Mouse (Mus musculus): Measurements from ENCODE around the gene Gm20538. TPM values are rescaled to one million over a fixed set of nuclear protein-coding genes. Genes with fewer than 3 reads are reported as not detected.

The Gm20538 gene
- polyA plus RNA-seq (2012; rRNA removed), result not detected in 2 replicates

DNA sequence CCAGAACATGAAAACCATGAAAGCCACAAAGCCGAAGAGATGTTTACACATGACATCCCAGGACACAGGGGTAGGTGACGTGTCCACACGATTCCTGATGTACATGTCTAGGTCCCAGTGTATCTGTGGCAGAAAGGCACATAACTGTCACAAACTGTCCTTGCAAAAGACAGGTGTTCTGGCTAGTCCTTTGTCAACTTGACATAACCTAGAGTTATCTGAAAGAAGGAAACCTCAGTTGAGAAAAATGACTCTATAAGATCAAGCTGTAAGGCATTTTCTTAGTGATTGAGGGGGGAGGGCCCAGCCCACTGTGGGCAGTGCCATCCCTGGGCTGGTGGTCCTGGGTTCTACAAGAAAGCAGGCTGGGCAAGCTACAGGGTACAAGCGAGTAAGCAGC lies at the start of gene Gm20538:
Gene Gm20538 (minus strand): TSS at position 101 of the 400 bp plus-strand sequence.
- no peaks in the 10 kb centered on the region for H3K4me1 ChIP-seq (ENCODE audit: control insufficient read depth, insufficient read depth, low read length)
- DNase-seq, result no peak
- TF ChIP-seq CTCF (IDR thresholded peaks at IDR 0.05; ENCODE audit: insufficient read depth, low read length), result no peak
- no peak for TF ChIP-seq POLR2A (IDR thresholded peaks at IDR 0.05; ENCODE audit: borderline replicate concordance, extremely low read depth, low read depth, low read length)
- H3K4me3 ChIP-seq (replicated peaks; ENCODE audit: extremely low read depth, low read depth, low read length), result no peak within 1 kb of the TSS
- 95% methylated on average over 4 of the region's 4 CpGs for WGBS

DNA sequence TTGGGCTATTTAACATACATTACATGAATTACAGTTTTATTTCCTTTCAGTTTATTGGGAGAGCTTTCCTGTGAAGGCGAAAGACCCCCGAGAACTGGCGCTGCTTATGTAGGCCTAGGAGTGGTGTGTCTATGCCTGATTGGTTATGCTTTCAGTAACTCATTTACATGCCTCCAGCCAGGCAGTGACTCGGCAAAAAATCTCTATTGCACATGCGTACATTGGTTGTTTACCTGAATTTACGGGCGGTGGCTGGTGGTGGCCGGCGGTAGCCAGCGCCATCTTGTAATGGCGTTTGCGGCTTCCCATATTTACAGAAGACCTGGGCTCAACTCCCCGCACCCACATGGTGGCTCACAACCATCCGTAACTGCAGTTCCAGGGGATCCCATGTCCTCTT lies 41.5 kb upstream of the Gm20538 start:
- Histone ChIP-seq H3K4me1 (ENCODE audit: control insufficient read depth, insufficient read depth, low read length) (no peaks in the 10 kb centered on the region), H3K4me3 (replicated peaks; ENCODE audit: extremely low read depth, low read depth, low read length) (no peak overlapping the region)
- DNase-seq, result no peak
- TF ChIP-seq CTCF (IDR thresholded peaks at IDR 0.05; ENCODE audit: insufficient read depth, low read length) (no peak), POLR2A (IDR thresholded peaks at IDR 0.05; ENCODE audit: borderline replicate concordance, extremely low read depth, low read depth, low read length) (no peak)
- 96% methylated on average over 14 of the region's 14 CpGs for WGBS

DNA sequence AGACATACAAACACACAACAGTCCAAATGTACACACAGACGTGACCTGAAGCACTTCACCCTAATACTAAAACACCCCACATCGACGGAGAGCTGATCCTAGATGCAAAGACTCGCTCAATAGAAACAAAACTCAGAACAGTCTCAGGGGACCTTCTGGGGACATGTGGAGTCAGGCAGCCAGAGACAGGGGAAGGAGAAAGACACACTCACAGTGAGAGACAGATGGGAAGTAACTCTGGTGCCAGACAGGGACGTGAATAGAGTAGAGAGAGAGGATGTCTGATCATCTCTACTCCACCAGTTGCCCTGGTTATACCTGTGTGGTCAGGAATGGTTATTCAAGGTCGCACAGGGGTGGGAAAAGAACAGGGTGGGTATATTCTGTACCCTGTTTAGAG lies 39.0 kb upstream of the Gm20538 start:
- 63% methylated on average over 6 of the region's 6 CpGs for WGBS
- DNase-seq, result no peak
- Histone ChIP-seq H3K4me1 (ENCODE audit: control insufficient read depth, insufficient read depth, low read length) (no peaks in the 10 kb centered on the region), H3K4me3 (replicated peaks; ENCODE audit: extremely low read depth, low read depth, low read length) (no peak overlapping the region)
- TF ChIP-seq CTCF (IDR thresholded peaks at IDR 0.05; ENCODE audit: insufficient read depth, low read length) (no peak), POLR2A (IDR thresholded peaks at IDR 0.05; ENCODE audit: borderline replicate concordance, extremely low read depth, low read depth, low read length) (no peak)

DNA sequence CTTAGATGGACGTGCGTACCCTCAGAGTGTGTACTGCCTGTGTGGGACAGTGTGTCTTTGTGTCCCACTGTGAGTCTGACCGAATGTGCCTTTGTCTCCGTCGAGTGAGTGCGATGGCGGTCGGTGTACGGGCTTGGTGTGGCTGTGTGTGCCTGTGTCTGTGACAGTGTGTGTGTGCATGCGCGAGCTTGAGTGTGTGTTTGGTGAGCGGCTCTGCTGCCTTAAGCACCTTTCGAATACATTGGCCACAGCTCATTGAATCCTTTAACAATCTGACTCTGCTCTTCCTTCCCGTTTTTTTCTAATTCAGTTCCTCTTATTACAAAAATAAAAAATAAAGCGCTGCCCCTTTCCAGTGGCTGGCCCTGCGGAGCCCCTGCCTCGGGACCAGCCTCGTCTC lies 38.4 kb upstream of the Gm20538 start:
- DNase-seq, result no peak
- Histone ChIP-seq H3K4me1 (ENCODE audit: control insufficient read depth, insufficient read depth, low read length) (no peaks in the 10 kb centered on the region), H3K4me3 (replicated peaks; ENCODE audit: extremely low read depth, low read depth, low read length) (no peak overlapping the region)
- 73% methylated on average over 18 of the region's 18 CpGs for WGBS
- TF ChIP-seq POLR2A (IDR thresholded peaks at IDR 0.05; ENCODE audit: borderline replicate concordance, extremely low read depth, low read depth, low read length) (no peak), CTCF (IDR thresholded peaks at IDR 0.05; ENCODE audit: insufficient read depth, low read length) (no peak)

DNA sequence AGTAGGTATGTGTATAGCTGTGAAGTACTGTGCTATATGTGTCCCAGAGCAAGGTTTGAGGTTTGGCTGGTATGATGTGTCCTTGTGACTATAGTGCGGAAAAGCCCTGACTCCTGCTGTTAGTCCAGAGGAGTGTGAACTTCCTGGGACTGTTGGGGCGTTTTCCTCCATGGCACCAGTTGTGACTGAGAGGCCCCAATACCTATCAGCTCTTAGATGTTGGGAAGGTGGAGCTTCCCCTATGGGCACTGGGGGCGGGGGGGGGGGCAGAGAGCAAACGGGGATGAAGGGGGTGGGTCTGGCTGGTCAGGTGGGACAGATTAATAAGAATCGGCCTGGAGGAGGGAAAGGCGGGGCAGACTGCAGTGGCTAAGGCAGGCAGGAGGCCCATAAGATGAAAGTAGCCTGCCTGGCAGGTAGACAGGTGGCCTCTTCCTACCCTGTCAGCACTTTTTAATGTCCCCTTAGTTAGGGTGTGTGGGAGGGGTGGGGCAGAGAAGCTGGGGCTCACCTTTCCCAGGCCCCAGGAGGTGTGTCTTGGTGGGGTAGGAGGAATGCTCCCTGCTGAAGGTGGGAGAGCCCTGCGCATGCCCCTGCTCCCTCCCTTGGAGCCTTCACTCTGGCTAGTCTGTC lies 37.1 kb upstream of the Gm20538 start:
- DNase-seq, result no peak
- 44% methylated on average over 7 of the region's 7 CpGs for WGBS
- Histone ChIP-seq H3K4me1 (ENCODE audit: control insufficient read depth, insufficient read depth, low read length) (no peaks in the 10 kb centered on the region), H3K4me3 (replicated peaks; ENCODE audit: extremely low read depth, low read depth, low read length) (no peak overlapping the region)
- TF ChIP-seq CTCF (IDR thresholded peaks at IDR 0.05; ENCODE audit: insufficient read depth, low read length) (no peak), POLR2A (IDR thresholded peaks at IDR 0.05; ENCODE audit: borderline replicate concordance, extremely low read depth, low read depth, low read length) (no peak)

DNA sequence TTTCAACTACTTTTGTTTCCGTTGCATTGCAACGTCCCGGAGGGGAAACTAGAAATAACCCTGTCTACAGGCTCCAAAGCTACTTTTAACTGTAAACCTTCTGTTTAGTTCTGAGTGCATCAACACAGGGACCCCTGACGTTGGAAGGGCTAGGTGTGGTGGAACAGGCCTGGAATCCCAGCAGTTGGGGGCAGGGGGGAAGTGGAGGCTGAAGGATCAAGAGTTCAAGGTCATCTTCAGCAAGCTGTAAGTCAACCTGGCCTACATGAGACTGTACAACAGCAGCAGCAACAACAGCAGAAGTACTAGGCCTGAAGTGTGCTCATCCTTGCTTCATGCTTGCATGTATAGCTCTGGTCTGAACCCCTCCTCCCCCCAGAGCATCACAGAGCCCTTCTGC lies 35.4 kb upstream of the Gm20538 start:
- H3K4me1 ChIP-seq (ENCODE audit: control insufficient read depth, insufficient read depth, low read length), result no peaks in the 10 kb centered on the region
- TF ChIP-seq POLR2A (IDR thresholded peaks at IDR 0.05; ENCODE audit: borderline replicate concordance, extremely low read depth, low read depth, low read length) (no peak), CTCF (IDR thresholded peaks at IDR 0.05; ENCODE audit: insufficient read depth, low read length) (no peak)
- H3K4me3 ChIP-seq (replicated peaks; ENCODE audit: extremely low read depth, low read depth, low read length), result no peak overlapping the region
- no peak for DNase-seq
- 40% methylated on average over 4 of the region's 4 CpGs for WGBS

DNA sequence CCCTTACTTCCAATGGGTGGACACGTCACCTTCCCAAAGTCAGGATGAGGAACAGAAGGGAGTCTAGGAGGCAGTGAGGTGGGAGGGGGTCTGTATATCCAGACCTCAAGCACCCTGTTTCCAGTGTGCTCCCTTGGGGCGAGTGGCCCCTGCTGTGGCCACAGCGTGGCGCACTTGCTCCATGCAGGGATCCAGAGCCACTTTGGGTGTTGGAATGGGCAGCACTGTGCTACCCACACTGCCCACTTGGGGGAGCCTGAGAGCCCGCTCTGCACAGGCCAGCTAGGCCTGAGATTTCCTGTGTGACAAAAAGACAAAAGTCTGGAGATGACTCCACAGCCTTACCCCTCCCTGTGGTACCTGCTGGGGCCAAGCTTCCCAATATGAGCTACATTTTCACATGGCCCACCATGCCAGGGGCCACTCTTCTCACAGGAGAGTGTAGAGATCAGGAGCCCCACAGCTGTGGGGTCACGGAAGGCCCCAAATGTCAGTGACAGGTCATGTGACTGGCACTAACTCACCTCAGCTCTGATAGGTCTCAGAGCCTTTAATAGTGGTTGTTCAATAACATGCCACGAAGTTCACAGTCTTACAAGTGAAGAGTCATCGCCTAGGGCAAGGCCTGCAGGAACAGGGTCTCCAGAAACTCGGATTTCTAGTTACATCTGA lies 30.1 kb upstream of the Gm20538 start:
- DNase-seq, result peak; percentile 88
- TF ChIP-seq CTCF (IDR thresholded peaks at IDR 0.05; ENCODE audit: insufficient read depth, low read length) (peak; percentile 98), POLR2A (IDR thresholded peaks at IDR 0.05; ENCODE audit: borderline replicate concordance, extremely low read depth, low read depth, low read length) (no peak)
- WGBS, result 37% methylated on average over 9 of the region's 9 CpGs
- Histone ChIP-seq H3K4me1 (ENCODE audit: control insufficient read depth, insufficient read depth, low read length) (no peaks in the 10 kb centered on the region), H3K4me3 (replicated peaks; ENCODE audit: extremely low read depth, low read depth, low read length) (no peak overlapping the region)

DNA sequence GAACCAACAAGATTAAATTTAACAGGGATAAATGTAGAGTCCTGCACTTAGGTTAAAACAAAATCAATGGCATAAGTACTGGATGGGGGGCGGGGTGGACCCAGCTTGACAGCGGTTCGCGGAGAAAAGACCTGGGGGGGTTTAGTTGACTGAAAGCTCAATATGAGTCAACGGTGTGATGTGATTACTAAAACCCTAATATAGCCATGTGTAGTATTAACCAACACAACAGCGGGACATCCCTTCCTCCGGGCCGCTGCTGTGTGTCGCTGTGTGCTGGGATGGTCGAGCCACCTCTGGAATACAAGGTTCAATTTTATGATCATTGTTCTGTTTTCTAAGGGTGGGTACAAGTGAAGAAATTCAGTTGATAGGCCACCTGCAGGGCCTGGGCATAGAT lies 29.5 kb upstream of the Gm20538 start:
- no peak for DNase-seq
- Histone ChIP-seq H3K4me3 (replicated peaks; ENCODE audit: extremely low read depth, low read depth, low read length) (no peak overlapping the region), H3K4me1 (ENCODE audit: control insufficient read depth, insufficient read depth, low read length) (no peaks in the 10 kb centered on the region)
- TF ChIP-seq CTCF (IDR thresholded peaks at IDR 0.05; ENCODE audit: insufficient read depth, low read length) (no peak), POLR2A (IDR thresholded peaks at IDR 0.05; ENCODE audit: borderline replicate concordance, extremely low read depth, low read depth, low read length) (no peak)
- WGBS, result 80% methylated on average over 10 of the region's 10 CpGs

DNA sequence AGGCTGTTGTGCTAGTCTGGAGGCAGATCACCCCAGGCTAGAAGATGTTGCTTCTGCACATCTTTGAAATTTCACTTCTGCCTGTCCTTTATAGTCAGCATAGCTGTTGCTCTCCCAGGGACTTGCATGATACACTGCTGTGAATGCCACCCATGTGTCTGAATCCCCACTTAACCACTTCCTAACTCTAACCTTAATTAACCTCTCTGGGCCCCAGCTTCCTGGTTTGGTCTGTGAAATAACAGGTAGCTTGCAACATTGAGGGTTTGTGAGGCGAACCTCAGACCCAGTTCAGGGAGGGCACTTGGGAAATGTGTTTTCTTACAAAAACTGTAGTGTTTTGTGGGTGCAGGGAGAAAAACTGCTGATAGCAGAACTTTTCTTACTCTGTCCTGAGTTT lies 25.4 kb upstream of the Gm20538 start:
- TF ChIP-seq CTCF (IDR thresholded peaks at IDR 0.05; ENCODE audit: insufficient read depth, low read length), result no peak
- no peak for TF ChIP-seq POLR2A (IDR thresholded peaks at IDR 0.05; ENCODE audit: borderline replicate concordance, extremely low read depth, low read depth, low read length)
- no peak overlapping the region for H3K4me3 ChIP-seq (replicated peaks; ENCODE audit: extremely low read depth, low read depth, low read length)
- no peak for DNase-seq
- no peaks in the 10 kb centered on the region for H3K4me1 ChIP-seq (ENCODE audit: control insufficient read depth, insufficient read depth, low read length)
- WGBS, result 61% methylated on average over 1 of the region's 1 CpGs

DNA sequence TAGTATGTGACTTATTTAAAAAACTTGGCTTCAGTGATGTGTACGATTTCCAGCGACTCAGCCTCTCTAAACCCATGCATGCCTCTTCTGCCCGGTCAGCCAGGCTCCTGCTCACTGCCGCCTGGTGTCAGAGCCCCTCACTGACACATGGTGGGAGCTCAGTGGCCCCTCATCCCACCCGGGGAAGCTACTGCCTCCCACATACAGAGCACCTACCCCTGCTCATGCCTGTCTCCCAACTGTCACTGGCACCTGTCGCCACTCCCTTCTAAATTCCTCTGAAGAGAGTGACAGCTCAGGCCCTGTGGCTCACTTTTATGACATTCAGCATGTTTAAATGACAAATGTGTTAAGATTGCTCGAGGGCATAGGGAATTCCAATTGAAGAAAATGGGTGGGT lies 23.6 kb upstream of the Gm20538 start:
- no peak for DNase-seq
- WGBS, result 65% methylated on average over 7 of the region's 7 CpGs
- TF ChIP-seq CTCF (IDR thresholded peaks at IDR 0.05; ENCODE audit: insufficient read depth, low read length) (no peak), POLR2A (IDR thresholded peaks at IDR 0.05; ENCODE audit: borderline replicate concordance, extremely low read depth, low read depth, low read length) (no peak)
- Histone ChIP-seq H3K4me1 (ENCODE audit: control insufficient read depth, insufficient read depth, low read length) (no peaks in the 10 kb centered on the region), H3K4me3 (replicated peaks; ENCODE audit: extremely low read depth, low read depth, low read length) (no peak overlapping the region)

Measured in lung, adult 2 months (tissue).